Mouse (Mus musculus) heart, adult 2 months (tissue): Measurements from ENCODE around the gene Abcf2.

Source experiments
- CTCF ChIP-seq: fragments of 200-600 bp; IDR thresholded peaks from 2 replicates; pipeline ENCODE4 v1.8.1; 2022; ENCODE audit warnings: antibody characterized with exemption, mild to moderate bottlenecking, moderate library complexity
- POLR2A ChIP-seq: fragments of 200-500 bp; IDR thresholded peaks from 2 replicates; pipeline ENCODE4 v1.6.1; 2011; ENCODE audit warnings: mild to moderate bottlenecking, low read depth, low read length, control low read depth; ENCODE audit not compliant: insufficient read depth

DNA sequence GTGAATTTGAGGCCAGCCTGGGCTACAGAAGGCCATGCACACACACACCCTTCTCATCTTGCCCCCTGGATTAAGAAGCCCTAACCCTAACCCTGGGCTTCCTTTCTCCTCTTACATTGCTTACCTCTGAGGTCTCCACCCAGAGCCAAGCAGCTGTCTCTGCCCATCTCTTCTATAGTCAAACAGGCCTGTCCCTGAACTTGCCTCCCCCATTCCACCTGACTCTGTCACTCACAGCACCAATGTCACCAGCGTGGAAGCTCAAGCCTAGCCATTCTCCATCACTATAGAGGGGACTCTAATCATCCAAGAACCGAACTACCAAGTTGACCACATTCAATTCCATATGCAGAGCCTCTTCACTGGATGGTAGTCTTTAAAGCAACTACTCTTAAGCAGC lies 23.0 kb upstream of the Abcf2 start:
- TF ChIP-seq CTCF (no peak), POLR2A (no peak)
